Mouse (Mus musculus) spleen, adult 2 months (tissue): ENCODE data around the gene Zdhhc12. TPM values are rescaled to one million over a fixed set of nuclear protein-coding genes. Genes with fewer than 3 reads are reported as not detected.
A peak's percentile ranks its signal among the peaks of the same experiment; 100 is the strongest.
"Not testable (repeated sequence)": the region's sequence is repeated elsewhere in the genome, so short reads cannot be mapped to it uniquely, and the experiment has no call there.

Experiments used
- DNase-seq, 2 experiments: peaks; one replicate each; pipeline versions ENCODE4 v3.0.0 to v3.0.0-alpha.2; 2012 to 2021; ENCODE audit warnings: low spot score in 2 of 2, low read depth in 1 of 2
- H3K27ac ChIP-seq: fragments of 200-500 bp; 2 replicates; pipeline ENCODE4 v1.5.1; 2012; ENCODE audit warnings: low read length, inconsistent platforms; ENCODE audit not compliant: insufficient read depth
- H3K27me3 ChIP-seq: fragments of 200-500 bp; 2 replicates; pipeline ENCODE4 v1.6.1; 2012; ENCODE audit warnings: mild to moderate bottlenecking, moderate library complexity, low read length, inconsistent platforms; ENCODE audit not compliant: control insufficient read depth, insufficient read depth
- H3K36me3 ChIP-seq: fragments of 200-500 bp; 2 replicates; pipeline ENCODE4 v1.6.1; 2012; ENCODE audit warnings: mild to moderate bottlenecking, low read length, inconsistent platforms; ENCODE audit not compliant: control insufficient read depth, insufficient read depth
- H3K4me1 ChIP-seq: fragments of 200-500 bp; 2 replicates; pipeline ENCODE4 v1.6.1; 2011; ENCODE audit warnings: inconsistent platforms; ENCODE audit not compliant: control insufficient read depth, insufficient read depth, insufficient read length
- H3K4me3 ChIP-seq: fragments of 200-500 bp; 2 replicates; pipeline ENCODE4 v1.5.1; 2011; ENCODE audit warnings: mild to moderate bottlenecking, inconsistent platforms; ENCODE audit not compliant: insufficient read depth, insufficient read length; ENCODE audit errors: extremely low read depth
- CTCF ChIP-seq: fragments of 200-500 bp; IDR thresholded peaks from 2 replicates; pipeline ENCODE4 v1.5.1; 2011; ENCODE audit warnings: mild to moderate bottlenecking, inconsistent platforms; ENCODE audit not compliant: insufficient read depth, insufficient read length, insufficient replicate concordance; ENCODE audit errors: extremely low read depth
- POLR2A ChIP-seq: fragments of 200-500 bp; IDR thresholded peaks from 2 replicates; pipeline ENCODE4 v1.6.1; 2011; ENCODE audit warnings: low read depth, low read length, inconsistent platforms
- WGBS: fragments of 180-500 bp; shearing (Covaris S2); methylation state at CpG from one replicate; pipeline ENCODE4 v1.1.7; 2018; 5-methylcytosine and 5-hydroxymethylcytosine counted together
- polyA plus RNA-seq: library from polyadenylated mRNA; depleted of rRNA; stranded (reverse); fragments of >200 nt; gene quantifications from 2 replicates; pipeline ENCODE4 v1.2.3, GENCODE M21; 2012; rRNA removed

Zdhhc12 gene
- 56.2 and 92.3 TPM in 2 replicates for polyA plus RNA-seq

DNA sequence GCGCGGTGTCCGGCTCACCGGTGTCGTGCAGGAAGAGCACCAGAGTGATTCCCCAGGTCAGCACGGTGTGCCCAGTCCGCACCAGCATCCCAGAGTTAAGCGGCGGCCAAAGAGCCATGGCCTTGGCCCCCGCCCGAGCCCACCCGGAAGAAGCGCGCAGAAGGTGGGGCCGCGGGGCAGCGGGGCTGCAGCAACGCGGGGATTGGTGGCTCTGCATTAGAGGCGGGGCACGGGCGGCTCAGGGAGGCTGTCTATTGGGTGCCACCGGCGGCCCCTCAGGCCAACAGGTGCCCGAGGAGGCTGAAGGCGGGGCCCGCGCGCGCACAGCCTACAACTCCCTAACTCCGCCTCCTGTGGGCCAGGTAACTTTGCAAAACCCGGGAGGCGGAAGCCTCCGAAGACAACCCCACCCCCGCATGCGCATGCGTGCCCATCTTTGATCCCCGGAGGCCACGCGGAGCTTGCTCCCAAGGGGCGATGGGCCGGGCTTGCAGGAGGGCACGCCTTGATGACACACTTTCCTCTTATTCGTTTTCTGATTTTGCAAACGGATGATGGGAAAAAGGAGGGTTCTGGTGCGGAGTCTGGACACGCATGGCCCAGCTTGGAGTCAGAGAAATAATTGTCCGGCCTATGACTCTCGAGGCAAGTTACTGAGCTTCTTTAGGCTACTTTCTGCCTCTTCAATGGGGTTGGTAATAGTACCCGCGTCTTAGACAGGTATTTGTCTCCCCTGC, at the start of gene Zdhhc12:
Gene Zdhhc12, minus strand, starts transcription at position 178 of the 737 bp plus-strand sequence.
- H3K27ac ChIP-seq, result peak within 1 kb of the TSS; percentile 75
- H3K4me3 ChIP-seq, result peak within 1 kb of the TSS; percentile 96
- DNase-seq, result peak; percentile 98
- peaks cover 7% of the 10 kb centered on the region; the same call in 1 of the 2 replicates for H3K4me1 ChIP-seq
- no peaks in the 10 kb centered on the region for H3K27me3 ChIP-seq
- WGBS, result under 1% methylated on average over 51 of the region's 51 CpGs
- TF ChIP-seq POLR2A, result peak; percentile 69
- TF ChIP-seq CTCF, result no peak
- H3K36me3 ChIP-seq, result peaks cover 16% of the 10 kb centered on the region

- not testable (repeated sequence) for H3K27ac ChIP-seq, H3K4me1 ChIP-seq, DNase-seq, H3K27me3 ChIP-seq, H3K4me3 ChIP-seq
- H3K36me3 ChIP-seq, result peaks cover 40% of the 10 kb centered on the region
- WGBS, result 97% methylated on average over 4 of the region's 4 CpGs
These were observed 46.6 kb upstream of the Zdhhc12 start for GRCm38 (mm10) chr2:30140021-30140420.

- 86% methylated on average over 10 of the region's 10 CpGs for WGBS
- no peak for TF ChIP-seq POLR2A
- no peak for TF ChIP-seq CTCF
- Histone ChIP-seq H3K27ac (no peak overlapping the region), H3K4me3 (no peak overlapping the region), H3K36me3 (peaks cover 25% of the 10 kb centered on the region), H3K4me1 (peaks cover 8% of the 10 kb centered on the region; the same call in 1 of the 2 replicates), H3K27me3 (no peaks in the 10 kb centered on the region)
- no peak for DNase-seq
These were observed 43.0 kb upstream of the Zdhhc12 start for GRCm38 (mm10) chr2:30136458-30136857.

GRCm38 (mm10) chr2:30134928-30135620, 41.6 kb upstream of the Zdhhc12 start:
- DNase-seq, result no peak
- Histone ChIP-seq H3K27me3 (no peaks in the 10 kb centered on the region), H3K4me1 (peaks cover 8% of the 10 kb centered on the region; the same call in 1 of the 2 replicates), H3K27ac (peak overlapping the region; percentile 45; the same call in 1 of the 2 replicates), H3K4me3 (no peak overlapping the region; the same call in 1 of the 2 replicates), H3K36me3 (peaks cover 13% of the 10 kb centered on the region)
- TF ChIP-seq CTCF, result no peak
- TF ChIP-seq POLR2A, result no peak
- 44% methylated on average over 10 of the region's 10 CpGs for WGBS

- H3K4me3 ChIP-seq, result peak overlapping the region; percentile 89
- H3K27ac ChIP-seq, result peak overlapping the region; percentile 75; the same call in 1 of the 2 replicates
- H3K4me1 ChIP-seq, result peaks cover 8% of the 10 kb centered on the region; the same call in 1 of the 2 replicates
- no peak for TF ChIP-seq CTCF
- no peak for TF ChIP-seq POLR2A
- no peak for DNase-seq
- WGBS, result 11% methylated on average over 6 of the region's 6 CpGs
- H3K27me3 ChIP-seq, result no peaks in the 10 kb centered on the region
- H3K36me3 ChIP-seq, result peaks cover 11% of the 10 kb centered on the region
These were observed 40.9 kb upstream of the Zdhhc12 start for GRCm38 (mm10) chr2:30134378-30134711.

DNA sequence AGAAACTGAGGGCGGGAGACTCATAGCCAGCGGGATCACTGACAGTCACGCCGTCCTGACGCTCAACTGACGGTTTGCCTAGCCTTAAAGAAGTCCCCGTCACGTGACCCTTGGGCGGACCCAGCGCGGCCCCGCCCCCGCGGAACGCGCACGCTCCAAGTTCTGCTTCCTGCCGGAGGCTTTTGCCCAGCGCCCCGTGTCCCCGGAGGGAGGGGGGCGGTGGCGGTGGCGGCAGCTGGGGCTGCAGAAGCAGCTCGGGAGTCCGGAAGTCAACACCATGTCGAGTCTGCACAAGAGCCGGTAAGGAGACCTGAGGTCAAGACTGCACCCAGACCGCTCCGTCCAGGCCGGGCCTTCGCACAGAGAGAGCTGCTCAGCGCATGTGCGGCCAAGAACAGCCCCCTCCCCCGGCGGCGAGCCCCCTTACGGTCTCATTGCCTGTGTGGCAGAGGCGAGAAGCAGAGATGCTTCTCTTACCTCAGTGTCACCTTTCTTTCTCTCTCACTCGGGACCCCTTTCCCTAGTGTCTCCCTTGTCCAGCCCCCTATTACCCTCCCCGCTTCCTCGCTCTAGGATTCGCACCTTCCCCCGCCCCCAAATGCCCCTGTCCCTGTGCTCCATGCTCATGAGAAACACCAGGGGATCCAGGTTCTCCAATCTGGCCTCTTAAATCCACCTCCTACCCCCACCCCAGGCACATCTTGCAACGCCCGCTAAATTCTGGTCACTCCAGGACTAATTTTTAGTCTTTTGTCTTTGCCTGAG, 40.3 kb upstream of the Zdhhc12 start, which contains the start of gene Tbc1d13:
Gene Tbc1d13, plus strand, starts transcription at position 134 of the 765 bp plus-strand sequence.
- peak; percentile 94 to 99 for DNase-seq
- no peaks in the 10 kb centered on the region for H3K27me3 ChIP-seq
- peaks cover 8% of the 10 kb centered on the region; the same call in 1 of the 2 replicates for H3K4me1 ChIP-seq
- peak within 1 kb of the TSS; percentile 89 for H3K4me3 ChIP-seq
- TF ChIP-seq CTCF (no peak), POLR2A (peak; percentile 97)
- WGBS, result 1% methylated on average over 45 of the region's 46 CpGs
- H3K27ac ChIP-seq, result peak within 1 kb of the TSS; percentile 75
- H3K36me3 ChIP-seq, result peaks cover 9% of the 10 kb centered on the region
